Mouse (Mus musculus): Measurements from ENCODE around the gene Il1r2. TPM values are rescaled to one million over a fixed set of nuclear protein-coding genes. Genes with fewer than 3 reads are reported as not detected.

Il1r2 gene
- polyA plus RNA-seq, 1 experiment from 2014 or later: 2.9 TPM

DNA sequence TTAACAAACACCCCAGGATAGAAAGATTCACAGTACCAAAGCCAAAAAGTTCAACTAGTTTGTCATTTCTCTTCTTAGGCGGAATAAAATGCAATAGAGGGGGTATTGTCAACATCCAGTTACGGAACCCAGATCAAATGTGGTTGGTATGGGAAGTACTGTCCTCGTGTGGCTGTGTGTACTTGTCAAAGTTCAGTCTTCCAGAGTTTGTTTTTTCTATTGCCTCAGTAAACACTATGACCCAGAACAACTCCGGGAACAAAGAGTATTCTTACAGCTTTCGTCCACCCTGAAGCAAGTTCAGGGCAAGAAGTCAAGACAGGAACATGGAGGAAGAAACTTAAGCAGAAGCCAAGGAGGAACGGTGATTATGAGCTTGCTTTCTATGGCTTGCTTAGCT is 82.2 kb downstream of the Il1r2 start:
- H3K9me3 ChIP-seq: no peaks in the 10 kb centered on the region
- no peak overlapping the region for H3K27ac ChIP-seq
- H3K4me3 ChIP-seq: no peak overlapping the region
- no peak overlapping the region for H3K4me2 ChIP-seq
- ATAC-seq (ENCODE audit: insufficient number of reproducible peaks, low FRiP score, low TSS enrichment, low read depth): no peak
- H3K27me3 ChIP-seq: no peaks in the 10 kb centered on the region
- H3K36me3 ChIP-seq: no peaks in the 10 kb centered on the region
- H3K4me1 ChIP-seq: no peaks in the 10 kb centered on the region
- H3K9ac ChIP-seq: no peak overlapping the region
- WGBS: 90% methylated on average over 6 of the region's 6 CpGs

DNA sequence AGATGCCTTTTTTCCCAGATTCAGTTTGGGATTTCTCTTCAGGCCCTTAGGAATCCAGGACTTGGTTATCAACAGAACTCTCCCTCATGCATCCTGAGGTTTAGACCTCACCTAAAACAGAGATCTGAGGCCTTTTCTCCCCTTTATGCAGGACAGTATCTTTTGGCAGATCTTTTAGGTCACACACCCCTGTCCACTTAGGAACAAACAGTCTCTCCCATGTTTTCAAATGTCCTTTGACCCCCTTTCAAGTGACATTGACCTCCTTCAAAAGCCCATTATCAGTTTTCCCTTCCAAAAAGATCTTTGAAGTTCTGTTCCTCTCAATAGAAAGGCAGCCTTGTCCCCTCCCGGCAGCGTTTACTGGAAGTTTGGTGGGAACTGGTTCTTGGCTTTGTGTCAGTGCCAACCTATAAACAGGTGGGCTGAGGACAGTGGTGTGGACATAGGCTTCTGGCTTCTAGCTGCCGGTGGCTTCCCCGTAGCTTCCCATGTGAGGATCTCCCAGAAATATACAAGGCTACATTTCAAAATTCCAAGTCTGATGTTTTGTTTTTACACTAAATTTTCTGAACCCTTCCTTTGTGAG is 89.5 kb downstream of the Il1r2 start:
- H3K4me2 ChIP-seq: no peak overlapping the region
- H3K36me3 ChIP-seq: no peaks in the 10 kb centered on the region
- H3K9ac ChIP-seq: no peak overlapping the region
- H3K4me3 ChIP-seq: no peak overlapping the region
- H3K9me3 ChIP-seq: no peaks in the 10 kb centered on the region
- H3K4me1 ChIP-seq: no peaks in the 10 kb centered on the region
- no peak overlapping the region for H3K27ac ChIP-seq
- WGBS: 90% methylated on average over 4 of the region's 4 CpGs
- ATAC-seq (ENCODE audit: insufficient number of reproducible peaks, low FRiP score, low TSS enrichment, low read depth): no peak
- H3K27me3 ChIP-seq: no peaks in the 10 kb centered on the region

DNA sequence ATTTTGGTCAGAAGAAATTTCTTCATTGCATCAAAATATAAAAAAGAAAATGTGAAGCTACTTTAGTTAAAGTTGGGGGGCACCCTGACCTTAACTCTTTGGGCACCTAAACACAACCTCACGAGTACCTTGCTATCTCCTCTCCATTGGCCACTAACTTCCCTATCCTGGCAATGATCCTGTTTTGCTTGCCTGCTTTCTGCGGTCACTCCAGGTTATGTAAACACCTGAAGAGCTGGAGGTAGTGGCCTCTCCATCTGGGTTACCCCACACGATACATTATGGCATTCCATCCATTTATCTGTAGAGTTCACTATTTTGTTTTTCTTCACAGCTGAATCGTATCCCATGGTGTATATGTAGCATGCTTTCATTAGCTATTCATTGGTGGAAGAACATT is 90.5 kb downstream of the Il1r2 start:
- H3K27me3 ChIP-seq: no peaks in the 10 kb centered on the region
- H3K36me3 ChIP-seq: no peaks in the 10 kb centered on the region
- H3K27ac ChIP-seq: no peak overlapping the region
- no peaks in the 10 kb centered on the region for H3K4me1 ChIP-seq
- no peaks in the 10 kb centered on the region for H3K9me3 ChIP-seq
- no peak overlapping the region for H3K4me3 ChIP-seq
- no peak overlapping the region for H3K4me2 ChIP-seq
- no peak for ATAC-seq (ENCODE audit: insufficient number of reproducible peaks, low FRiP score, low TSS enrichment, low read depth)
- no peak overlapping the region for H3K9ac ChIP-seq
- 83% methylated on average over 4 of the region's 4 CpGs for WGBS

DNA sequence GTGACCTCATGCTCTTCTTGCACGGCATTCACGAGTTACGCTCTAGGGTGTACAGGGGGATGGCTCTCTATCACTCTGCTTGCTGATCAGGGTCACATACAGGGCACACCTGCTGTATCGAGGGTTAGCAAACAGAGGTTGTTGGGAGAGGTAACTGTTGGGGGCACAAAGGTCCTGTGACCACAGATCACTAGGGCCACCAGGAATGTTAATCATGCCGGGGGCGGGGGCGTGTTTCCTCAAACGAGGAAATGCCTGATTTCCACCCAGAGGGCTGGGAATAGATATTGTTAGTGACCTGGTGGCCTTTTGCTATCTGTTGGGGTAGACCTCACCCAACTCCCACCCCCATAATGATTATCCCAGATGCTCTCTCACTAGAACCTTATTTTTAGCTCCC is 93.7 kb downstream of the Il1r2 start:
- WGBS: 79% methylated on average over 8 of the region's 8 CpGs
- Histone ChIP-seq H3K4me2 (no peak overlapping the region), H3K36me3 (no peaks in the 10 kb centered on the region), H3K9me3 (no peaks in the 10 kb centered on the region), H3K9ac (no peak overlapping the region), H3K4me3 (no peak overlapping the region), H3K27me3 (no peaks in the 10 kb centered on the region), H3K4me1 (0 out of 2 replicates have a peak, but pooled peaks cover 4% of the 10 kb centered on the region), H3K27ac (no peak overlapping the region)
- no peak for ATAC-seq (ENCODE audit: insufficient number of reproducible peaks, low FRiP score, low TSS enrichment, low read depth)

DNA sequence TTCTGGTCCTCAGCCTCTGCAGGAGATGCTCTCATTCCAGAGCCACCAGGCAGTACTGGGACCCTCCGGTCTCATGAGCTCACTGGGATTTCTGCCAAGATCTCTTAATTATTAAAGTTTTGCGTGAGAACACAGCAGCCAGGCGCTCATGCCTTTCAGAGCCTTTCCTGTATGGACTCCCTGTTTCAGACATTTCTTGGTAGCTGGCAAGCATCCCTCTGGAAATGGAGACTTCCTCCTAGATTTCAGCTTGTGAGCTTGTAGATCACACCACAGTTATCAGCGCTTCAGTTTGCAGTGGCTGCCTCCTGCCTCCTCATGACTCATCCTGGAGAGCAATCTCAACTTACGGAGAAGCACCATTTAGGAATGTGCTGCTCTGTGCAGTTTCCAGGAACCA is 98.0 kb downstream of the Il1r2 start:
- 0 out of 2 replicates have a peak, but pooled peaks cover 4% of the 10 kb centered on the region for H3K4me1 ChIP-seq
- no peak overlapping the region for H3K4me2 ChIP-seq
- no peak overlapping the region for H3K27ac ChIP-seq
- no peaks in the 10 kb centered on the region for H3K9me3 ChIP-seq
- H3K4me3 ChIP-seq: no peak overlapping the region
- no peaks in the 10 kb centered on the region for H3K36me3 ChIP-seq
- no peak for ATAC-seq (ENCODE audit: insufficient number of reproducible peaks, low FRiP score, low TSS enrichment, low read depth)
- no peaks in the 10 kb centered on the region for H3K27me3 ChIP-seq
- 40% methylated on average over 5 of the region's 5 CpGs for WGBS
- H3K9ac ChIP-seq: no peak overlapping the region

DNA sequence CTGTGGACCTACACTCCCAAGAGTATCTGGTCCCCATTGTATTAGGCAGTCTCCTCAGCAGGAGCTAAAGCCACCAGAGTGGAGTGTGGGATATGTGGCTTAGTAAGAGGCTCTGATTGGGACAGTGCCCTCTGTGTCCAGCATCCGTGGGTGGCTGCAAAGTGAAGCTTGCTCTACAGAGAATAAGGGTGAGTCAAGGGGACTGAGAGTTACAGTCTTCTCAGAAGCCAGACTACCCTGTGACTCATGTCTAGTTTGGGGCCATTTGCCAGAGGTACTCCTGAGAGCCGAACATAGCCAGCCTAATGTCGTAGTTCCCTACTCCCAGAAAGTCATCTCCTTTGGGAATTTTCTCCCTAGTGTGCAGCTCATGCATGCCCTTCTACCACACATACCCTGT is 100.3 kb downstream of the Il1r2 start:
- H3K9ac ChIP-seq: no peak overlapping the region
- H3K9me3 ChIP-seq: no peaks in the 10 kb centered on the region
- H3K27ac ChIP-seq: no peak overlapping the region
- no peak overlapping the region for H3K4me2 ChIP-seq
- 0 out of 2 replicates have a peak, but pooled peaks cover 4% of the 10 kb centered on the region for H3K4me1 ChIP-seq
- no peaks in the 10 kb centered on the region for H3K27me3 ChIP-seq
- H3K4me3 ChIP-seq: no peak overlapping the region
- no peak for ATAC-seq (ENCODE audit: insufficient number of reproducible peaks, low FRiP score, low TSS enrichment, low read depth)
- 72% methylated on average over 3 of the region's 3 CpGs for WGBS
- no peaks in the 10 kb centered on the region for H3K36me3 ChIP-seq

Other genes starting within 250 kb of the Il1r2 start
- 29.5 and 32.7 TPM in 2 replicates for gene Map4k4, start 173.2 kb upstream of the Il1r2 start, polyA plus RNA-seq (2015; fragmentation: Nextera tagmentation; extraction: Ambion mirVana)
- 10.4 and 10.6 TPM in 2 replicates for gene Il1r1, start 151.0 kb downstream of the Il1r2 start, polyA plus RNA-seq (2015; fragmentation: Nextera tagmentation; extraction: Ambion mirVana)

Data from limb, embryonic 15.5 days (tissue).